Comparison of ENCODE assay signal across 10 mouse cellular contexts in the genomic region with DNA sequence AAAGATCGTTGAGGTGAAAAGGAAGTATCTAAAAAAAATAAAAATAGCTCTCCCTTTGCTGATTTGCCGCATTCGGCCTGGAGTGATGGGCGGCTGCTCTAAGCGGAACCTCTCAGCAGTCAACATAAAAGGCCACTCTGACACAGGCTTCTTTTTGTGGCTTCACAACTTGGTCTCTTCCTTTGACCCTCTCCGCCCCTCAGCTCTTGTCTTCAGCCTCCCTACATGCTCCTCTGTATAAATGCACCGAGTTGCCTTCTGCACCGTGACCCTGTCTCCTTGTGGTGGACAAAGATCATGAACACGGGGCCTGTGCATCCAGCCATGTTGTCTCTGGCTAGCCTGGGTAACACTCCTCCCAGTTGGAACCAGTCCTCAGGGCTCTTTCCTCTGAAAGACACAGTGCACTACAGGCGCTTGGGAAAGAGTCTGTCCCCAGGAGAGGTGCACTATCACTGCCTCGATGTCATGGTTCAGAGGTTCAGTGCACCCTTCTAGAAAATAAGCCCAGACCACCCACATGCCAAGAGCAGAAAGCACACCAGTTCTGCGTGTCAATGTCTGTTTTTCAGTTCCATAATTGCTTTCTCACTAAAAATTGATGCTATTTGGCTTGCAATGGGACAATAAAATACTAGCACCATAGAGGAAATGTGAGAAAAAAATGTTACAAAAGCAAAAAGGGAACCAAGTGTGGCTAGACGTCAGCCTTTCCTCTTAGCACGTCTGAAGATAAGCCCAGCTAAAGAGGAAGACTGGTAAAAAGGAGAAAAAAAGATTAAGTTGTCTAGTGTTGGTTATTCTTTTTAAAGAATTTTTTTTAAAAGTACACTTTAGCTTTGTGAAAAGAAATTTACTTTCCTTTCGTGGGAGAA. TPM values are rescaled to one million over a fixed set of nuclear protein-coding genes. Genes with fewer than 3 reads are reported as not detected.
DNase-seq lines count a peak whose midpoint lies in the region; ATAC-seq and TF ChIP-seq lines count a peak whose summit lies in the region.
"Had no signal": no experiment of that assay in that cellular context is flagged by ENCODE, and none has a peak within 500 bp of the region (broad histone marks: within the 10 kb centered on the region; RNA-seq: fewer than 3 reads in every experiment).

No protein-coding gene starts in this region.

- TF ChIP-seq CTCF in gastrocnemius, adult 2 months (IDR thresholded peaks at IDR 0.05), result no peak

- intact Hi-C loops in gastrocnemius, adult 2 months (cut with DNase I), result loop anchor here (10.0 kb wide), 1 partner anchor 123 kb away; the partner anchor contains the start of gene Pde3b

- peak overlapping the region; percentile 82 for H3K27ac ChIP-seq in gastrocnemius, adult 2 months
- H3K27ac ChIP-seq: embryonic facial prominence, embryonic 15.5 days; neural tube, embryonic 13.5 days had no signal

- peak; percentile 51 for ATAC-seq in inflammation-experienced regulatory T-cells, adult 6 months
- ATAC-seq in megakaryocyte progenitor cell, adult 5-6 weeks (replicated peaks; ENCODE audit: poor library complexity), result peak; percentile 70

- H3K4me3 ChIP-seq in gastrocnemius, adult 2 months, result peak overlapping the region; percentile 55; the same call in 1 of the 2 replicates
- H3K4me3 ChIP-seq: neural tube, embryonic 13.5 days had no signal

- DNase-seq in gastrocnemius, adult 2 months, result peak; percentile 27
- no peak for DNase-seq in gastrocnemius, postnatal 4 days (ENCODE audit: low spot score in 2 of 2)
- peak; percentile 46 for DNase-seq in CD4-positive helper T cell, adult 2 months (ENCODE audit: low read depth, low spot score)
- peak; percentile 60 for DNase-seq in cerebellum, adult 9-11 months
- no peak for DNase-seq in frontal cortex, adult 2 months (ENCODE audit: extremely low spot score in 1 of 2, low spot score in 1 of 2)
- DNase-seq in gastrocnemius, adult 8-10 months (ENCODE audit: low spot score in 2 of 2), result no peak

RNA-seq across cellular contexts. Expression of gene Psma1, which starts 15.8 kb away (rescaled TPM):
- total RNA-seq in gastrocnemius, adult 2 months (2021), result 10 to 100 TPM; 95.8 to 100.0 TPM
- total RNA-seq in gastrocnemius, postnatal 4 days (2021), result 100 to 1,000 TPM; 120 to 126 TPM
- 100 to 1,000 TPM; 227 to 338 (median 255) TPM for polyA plus RNA-seq in inflammation-experienced regulatory T-cells, adult 6 months (2017; shearing (Covaris generic))
- total RNA-seq in megakaryocyte progenitor cell, adult 5-6 weeks (2015), result 391 and 406 TPM in 2 replicates
- 317 and 333 TPM in 2 replicates for total RNA-seq in megakaryocyte progenitor cell, adult 5-6 weeks (2017)
- polyA plus RNA-seq in frontal cortex, adult 2 months (2012; rRNA removed), result 156 and 166 TPM in 2 replicates
- total RNA-seq in gastrocnemius, adult 8-10 months (2022), result 100 to 1,000 TPM in 1 of 4 experiments, 10 to 100 TPM in 3; 90.7 to 104 (median 96.9) TPM

RNA-seq across cellular contexts. Expression of gene Copb1, which starts 37.2 kb away (rescaled TPM):
- 10 to 100 TPM; 22.0 to 26.8 TPM for total RNA-seq in gastrocnemius, adult 2 months (2021)
- total RNA-seq in gastrocnemius, postnatal 4 days (2021), result 10 to 100 TPM; 69.5 to 79.5 TPM
- polyA plus RNA-seq in inflammation-experienced regulatory T-cells, adult 6 months (2017; shearing (Covaris generic)), result 100 to 1,000 TPM; 114 to 150 (median 118) TPM
- total RNA-seq in megakaryocyte progenitor cell, adult 5-6 weeks (2015), result 159 and 184 TPM in 2 replicates
- 81.4 and 82.4 TPM in 2 replicates for total RNA-seq in megakaryocyte progenitor cell, adult 5-6 weeks (2017)
- 40.2 and 46.2 TPM in 2 replicates for polyA plus RNA-seq in frontal cortex, adult 2 months (2012; rRNA removed)
- 10 to 100 TPM; 20.2 to 24.6 (median 22.5) TPM for total RNA-seq in gastrocnemius, adult 8-10 months (2022)

Comparison
In these comparisons a context has a peak if more than half of its experiments do, and no peak if none do; other contexts are left out.
1. DNase-seq: peak in gastrocnemius, adult 2 months (single experiment), CD4-positive helper T cell, adult 2 months (single experiment) and cerebellum, adult 9-11 months (single experiment); none in gastrocnemius, postnatal 4 days (0 of 2), frontal cortex, adult 2 months (0 of 2) and gastrocnemius, adult 8-10 months (0 of 2).